Mouse (Mus musculus): ENCODE measurements around the gene Plcl2. TPM values are rescaled to one million over a fixed set of nuclear protein-coding genes. Genes with fewer than 3 reads are reported as not detected.

Plcl2 gene
- polyA plus RNA-seq, 1 experiment = not detected

DNA sequence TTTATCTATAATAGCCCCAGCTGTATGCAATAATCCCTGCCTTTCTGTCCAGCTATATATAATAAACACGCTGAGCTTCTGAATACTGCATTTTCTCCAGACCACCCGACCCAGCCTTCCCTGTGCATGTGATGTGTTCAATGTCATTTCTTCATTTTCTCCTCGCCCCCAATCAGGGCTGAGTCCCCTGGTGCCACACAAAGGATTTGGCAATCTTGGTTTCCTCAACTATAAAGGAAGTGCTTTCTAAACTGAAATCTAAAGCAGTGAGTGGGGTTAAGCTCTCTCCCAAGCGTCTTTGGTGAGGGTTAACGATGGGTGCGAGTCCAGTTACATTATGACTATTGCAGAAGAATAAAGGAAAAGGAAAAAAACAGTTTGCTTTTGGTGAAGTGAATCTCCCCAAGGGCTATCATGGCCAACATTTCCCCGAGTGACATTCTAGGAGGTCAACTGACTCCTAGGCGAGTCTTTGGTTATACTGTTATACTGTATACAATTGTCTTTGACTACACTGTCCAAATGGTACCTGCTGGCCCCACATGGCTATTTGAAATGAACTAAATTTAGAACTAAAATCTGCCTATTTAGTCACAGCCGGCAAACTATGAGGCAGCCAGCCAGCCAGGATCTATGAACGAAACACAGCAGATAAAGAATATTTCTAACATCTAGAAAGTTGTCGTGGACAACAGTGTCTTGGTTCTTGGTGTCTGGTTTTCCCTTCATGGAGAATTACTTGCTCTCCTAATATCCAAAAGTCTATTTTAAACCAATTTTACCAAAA lies 18.4 kb upstream of the Plcl2 start:
- no peak for TF ChIP-seq GATA1 (IDR thresholded peaks at IDR 0.05; ENCODE audit: low read length)

GRCm38 (mm10) chr17:50491496-50491895 lies 17.7 kb upstream of the Plcl2 start:
- no peak for TF ChIP-seq GATA1 (IDR thresholded peaks at IDR 0.05; ENCODE audit: low read length)

GRCm38 (mm10) chr17:50495216-50495889 lies 13.8 kb upstream of the Plcl2 start:
- no peak for TF ChIP-seq GATA1 (IDR thresholded peaks at IDR 0.05; ENCODE audit: low read length)

DNA sequence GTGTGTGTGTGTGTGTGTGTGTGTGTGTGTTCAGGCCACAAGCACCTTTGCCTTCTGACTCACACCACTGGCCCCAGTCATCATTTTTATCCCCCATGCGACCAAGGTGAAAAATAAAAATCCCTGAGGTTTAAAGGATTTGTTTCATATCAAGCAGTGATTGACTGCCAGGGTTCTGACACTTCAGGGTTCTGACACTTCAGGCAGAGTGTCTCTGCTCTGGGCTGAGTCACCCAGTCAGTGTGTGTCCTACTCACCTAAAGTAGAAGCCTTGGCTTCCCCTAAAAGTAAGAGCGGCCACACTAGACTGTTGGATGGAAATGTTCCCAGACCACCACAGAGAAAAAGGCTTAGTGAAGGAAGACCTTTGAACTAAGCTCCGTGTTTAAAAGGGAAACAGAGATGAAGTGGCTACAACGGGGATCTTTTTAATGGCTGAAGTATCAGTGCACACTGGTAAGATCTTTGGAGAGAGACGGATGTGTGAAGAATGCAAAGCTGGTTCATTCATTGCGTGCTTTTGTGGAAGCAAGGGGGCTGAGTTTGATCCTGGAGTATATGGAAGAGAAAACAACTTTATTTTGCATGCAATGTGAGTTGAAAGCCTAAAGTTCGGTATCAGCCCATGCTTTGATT lies 11.0 kb upstream of the Plcl2 start:
- no peak for TF ChIP-seq GATA1 (IDR thresholded peaks at IDR 0.05; ENCODE audit: low read length)

DNA sequence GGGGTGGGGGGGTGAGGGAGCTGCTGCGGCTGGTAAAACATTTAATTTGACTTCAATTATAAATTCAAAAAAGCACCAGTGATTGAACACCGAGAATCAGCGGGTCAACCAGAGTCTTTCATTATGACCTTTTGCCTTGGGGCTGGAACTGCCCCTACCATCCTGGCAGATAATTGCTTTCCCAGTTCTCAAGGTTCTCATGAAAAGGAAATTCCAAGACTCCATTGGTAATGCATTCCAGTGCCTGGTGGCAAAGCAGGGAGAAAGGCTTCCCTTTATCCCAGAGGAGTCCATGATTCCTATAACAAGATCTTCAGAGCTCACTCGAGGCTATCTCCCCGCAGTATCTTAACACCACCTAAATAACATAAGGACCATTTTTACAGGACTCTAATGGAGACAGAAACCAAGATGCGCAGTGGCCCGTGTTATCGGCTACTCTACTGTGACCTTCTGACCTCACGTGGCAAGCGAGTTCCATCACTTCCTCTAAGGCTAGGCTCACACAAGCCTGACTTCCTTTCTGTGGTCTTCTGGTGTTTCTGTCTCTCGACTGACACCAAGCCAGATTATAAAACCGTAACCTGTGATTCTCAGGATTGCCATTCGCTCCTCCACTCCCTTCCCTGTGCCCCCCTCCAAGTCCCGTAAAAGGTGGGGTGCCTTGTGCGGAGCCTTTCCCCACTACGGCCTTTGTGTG lies 10.0 kb upstream of the Plcl2 start:
- no peak for TF ChIP-seq GATA1 (IDR thresholded peaks at IDR 0.05; ENCODE audit: low read length)

GRCm38 (mm10) chr17:50500806-50501205 lies 8.4 kb upstream of the Plcl2 start:
- no peak for TF ChIP-seq GATA1 (IDR thresholded peaks at IDR 0.05; ENCODE audit: low read length)

GRCm38 (mm10) chr17:50503075-50503474 lies 6.1 kb upstream of the Plcl2 start:
- TF ChIP-seq GATA1 (IDR thresholded peaks at IDR 0.05; ENCODE audit: low read length) = no peak

DNA sequence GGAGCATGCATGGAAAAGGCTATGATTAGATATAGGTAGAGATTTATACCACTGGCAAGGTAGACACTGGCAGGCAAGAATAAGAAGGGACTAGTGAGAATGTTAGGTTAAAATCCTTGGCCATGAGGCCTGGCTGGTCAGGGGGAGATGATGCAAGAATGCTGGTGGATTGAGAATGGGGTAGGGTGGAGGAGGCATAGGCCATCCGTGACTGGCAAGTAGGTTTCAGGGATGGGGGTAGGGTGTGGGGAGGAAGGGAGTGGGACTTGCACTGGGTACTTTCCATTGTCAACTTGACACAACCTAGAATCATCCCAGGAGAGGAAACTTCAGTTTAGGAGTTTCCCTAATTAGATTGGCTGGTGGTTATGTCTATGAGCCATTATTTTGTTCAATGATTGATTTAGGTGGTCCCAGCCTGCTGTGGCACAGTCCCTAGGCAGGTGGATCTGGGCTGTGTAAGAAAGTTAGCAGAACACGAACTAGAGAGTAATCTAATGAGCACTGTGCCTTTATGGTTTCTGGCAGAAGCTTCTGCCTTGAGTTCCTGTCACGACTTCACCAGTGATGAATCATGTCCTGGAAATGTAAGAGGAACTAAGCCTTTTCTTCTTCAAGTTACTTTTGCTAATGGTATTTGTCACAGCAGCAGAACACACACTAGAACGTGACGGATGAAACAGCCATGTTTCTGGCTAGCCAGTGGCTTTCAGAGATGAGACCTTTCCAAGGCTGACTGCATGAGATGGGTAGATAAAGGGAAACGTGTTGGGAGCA lies 4.9 kb upstream of the Plcl2 start:
- no peak for TF ChIP-seq GATA1 (IDR thresholded peaks at IDR 0.05; ENCODE audit: low read length)

- no peak for TF ChIP-seq GATA1 (IDR thresholded peaks at IDR 0.05; ENCODE audit: low read length)
Observed at GRCm38 (mm10) chr17:50505910-50506634, 3.1 kb upstream of the Plcl2 start.

- no peak for TF ChIP-seq GATA1 (IDR thresholded peaks at IDR 0.05; ENCODE audit: low read length)
Observed at GRCm38 (mm10) chr17:50506861-50507321, 2.3 kb upstream of the Plcl2 start.

- no peak for TF ChIP-seq GATA1 (IDR thresholded peaks at IDR 0.05; ENCODE audit: low read length)
Observed at GRCm38 (mm10) chr17:50508055-50508774, 988 bp upstream of the Plcl2 start.

- TF ChIP-seq GATA1 (IDR thresholded peaks at IDR 0.05; ENCODE audit: low read length) = no peak
Observed at GRCm38 (mm10) chr17:50508775-50509250, 390 bp upstream of the Plcl2 start.

DNA sequence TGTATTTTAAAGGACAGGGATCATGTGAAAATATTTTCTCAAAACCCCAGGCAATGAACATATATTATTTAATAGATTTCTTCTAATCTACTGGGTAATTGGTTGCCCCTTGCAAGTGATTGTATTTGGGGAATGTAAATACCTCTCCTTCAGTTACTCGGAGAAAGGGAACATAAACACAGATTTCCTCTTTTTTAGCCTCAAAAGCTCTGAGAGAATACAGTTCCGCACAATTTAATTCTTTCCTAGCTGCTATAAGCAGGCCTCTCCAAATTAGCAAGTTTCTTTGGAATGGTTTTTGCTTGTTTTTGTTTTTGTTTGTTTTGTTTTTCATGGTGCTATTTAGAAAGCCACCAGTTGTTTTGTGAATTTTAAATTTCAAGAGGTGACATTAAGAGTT lies 1.1 kb downstream of the Plcl2 start:
- no peak for TF ChIP-seq GATA1 (IDR thresholded peaks at IDR 0.05; ENCODE audit: low read length)

- TF ChIP-seq GATA1 (IDR thresholded peaks at IDR 0.05; ENCODE audit: low read length) = no peak
Observed at GRCm38 (mm10) chr17:50510741-50511140, 1.5 kb downstream of the Plcl2 start.
